Mouse (Mus musculus) megakaryocyte, embryonic 14.5 days (primary cell): Measurements from ENCODE around the gene Pde4d. TPM values are rescaled to one million over a fixed set of nuclear protein-coding genes. Genes with fewer than 3 reads are reported as not detected.
A peak's percentile ranks its signal among the peaks of the same experiment; 100 is the strongest.

Experiments used
- H3K27me3 ChIP-seq: replicated peaks from 2 replicates; pipeline ENCODE3; 2012; ENCODE audit warnings: inconsistent platforms
- H3K36me3 ChIP-seq: replicated peaks from 2 replicates; pipeline ENCODE3; 2012; ENCODE audit warnings: low read length, inconsistent platforms, mixed read lengths
- H3K4me1 ChIP-seq: 2 replicates; pipeline ENCODE4 v1.6.1; 2012; ENCODE audit warnings: inconsistent platforms
- H3K4me3 ChIP-seq: replicated peaks from 2 replicates; pipeline ENCODE3; 2012; ENCODE audit warnings: moderate library complexity, mild to moderate bottlenecking, inconsistent platforms
- H3K9me3 ChIP-seq: 2 replicates; pipeline ENCODE4 v1.6.1; 2012; ENCODE audit warnings: inconsistent platforms
- FLI1 ChIP-seq: IDR thresholded peaks from 2 replicates; pipeline ENCODE4 v1.6.1; 2012; ENCODE audit warnings: low read length, inconsistent platforms, mixed read lengths
- GATA1 ChIP-seq: IDR thresholded peaks from 3 replicates; pipeline ENCODE4 v1.6.1; 2012; ENCODE audit warnings: mixed read lengths, low read length, inconsistent platforms, borderline replicate concordance
- polyA plus RNA-seq: library from polyadenylated mRNA; stranded (reverse); fragments of >175 nt; gene quantifications from 2 replicates; pipeline ENCODE4 v1.2.3, GENCODE M21; 2012; ENCODE audit warnings: low replicate concordance; ENCODE audit not compliant: insufficient read depth

The Pde4d gene
- polyA plus RNA-seq, 1 experiment = 2.8 TPM

DNA sequence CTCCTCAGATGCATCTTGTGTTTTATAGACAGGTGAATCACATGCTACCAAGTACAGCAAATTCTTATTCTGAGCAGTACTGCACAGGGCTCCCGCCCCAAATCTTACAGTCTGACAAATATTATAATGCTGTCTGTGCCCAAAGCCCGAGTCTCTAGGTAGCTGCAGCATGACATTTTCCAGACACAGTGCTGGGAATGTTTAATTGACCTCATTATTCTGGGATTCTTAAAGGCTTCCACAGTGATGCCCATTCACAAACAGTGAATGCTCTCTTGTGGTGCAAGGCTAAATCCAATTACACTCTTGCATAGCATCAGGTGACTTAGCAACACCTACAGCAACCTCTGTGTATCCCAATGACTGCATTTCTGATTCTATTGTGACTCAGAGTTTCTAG lies 549.0 kb downstream of the Pde4d start:
- H3K36me3 ChIP-seq = no peaks in the 10 kb centered on the region
- no peaks in the 10 kb centered on the region for H3K4me1 ChIP-seq
- H3K4me3 ChIP-seq = no peak overlapping the region
- no peaks in the 10 kb centered on the region for H3K9me3 ChIP-seq
- TF ChIP-seq GATA1 = no peak
- peaks cover 2% of the 10 kb centered on the region for H3K27me3 ChIP-seq

DNA sequence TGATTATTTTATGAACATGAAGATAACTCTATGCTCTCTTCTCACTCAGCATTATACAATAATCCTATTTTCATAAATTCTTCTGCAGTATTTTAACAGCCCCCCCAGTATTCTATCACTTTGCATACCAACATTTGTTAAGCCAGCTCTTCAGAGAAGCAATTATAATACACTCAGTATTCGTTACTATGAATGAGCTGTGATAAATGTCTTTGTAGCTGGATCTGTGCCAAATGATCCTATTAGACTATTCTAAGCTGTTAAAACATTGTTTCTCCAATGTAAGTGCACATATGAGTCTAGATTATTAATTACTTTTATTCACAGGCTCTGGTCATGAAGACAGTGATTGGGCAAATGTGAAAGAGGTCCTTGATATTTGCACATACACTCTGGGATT lies 575.0 kb downstream of the Pde4d start:
- Histone ChIP-seq H3K36me3 (no peaks in the 10 kb centered on the region), H3K4me3 (no peak overlapping the region), H3K9me3 (no peaks in the 10 kb centered on the region), H3K4me1 (no peaks in the 10 kb centered on the region), H3K27me3 (no peaks in the 10 kb centered on the region)
- TF ChIP-seq FLI1 (no peak), GATA1 (no peak)

DNA sequence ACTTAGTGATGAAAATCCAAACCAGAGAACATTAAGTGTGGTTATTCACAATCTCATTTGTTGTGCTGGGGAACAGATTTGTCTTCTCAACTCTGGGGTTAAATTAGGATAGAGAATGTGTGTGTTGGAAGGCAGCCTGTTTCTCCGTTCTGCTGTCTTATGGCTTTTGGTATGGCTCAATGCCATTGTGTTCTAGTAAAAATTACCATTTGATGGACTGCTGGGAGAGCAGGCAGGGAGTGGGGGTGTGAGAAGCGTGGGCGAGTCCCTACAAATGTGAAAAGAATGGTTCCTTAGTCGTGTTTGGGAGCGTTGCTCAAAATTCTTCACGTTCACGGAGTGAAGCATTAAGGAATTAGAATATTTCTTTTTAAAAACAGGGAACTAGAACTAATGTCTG lies 597.4 kb downstream of the Pde4d start:
- Histone ChIP-seq H3K36me3 (no peaks in the 10 kb centered on the region), H3K27me3 (no peaks in the 10 kb centered on the region), H3K9me3 (no peaks in the 10 kb centered on the region), H3K4me3 (no peak overlapping the region), H3K4me1 (no peaks in the 10 kb centered on the region)
- TF ChIP-seq GATA1 (no peak), FLI1 (no peak)

DNA sequence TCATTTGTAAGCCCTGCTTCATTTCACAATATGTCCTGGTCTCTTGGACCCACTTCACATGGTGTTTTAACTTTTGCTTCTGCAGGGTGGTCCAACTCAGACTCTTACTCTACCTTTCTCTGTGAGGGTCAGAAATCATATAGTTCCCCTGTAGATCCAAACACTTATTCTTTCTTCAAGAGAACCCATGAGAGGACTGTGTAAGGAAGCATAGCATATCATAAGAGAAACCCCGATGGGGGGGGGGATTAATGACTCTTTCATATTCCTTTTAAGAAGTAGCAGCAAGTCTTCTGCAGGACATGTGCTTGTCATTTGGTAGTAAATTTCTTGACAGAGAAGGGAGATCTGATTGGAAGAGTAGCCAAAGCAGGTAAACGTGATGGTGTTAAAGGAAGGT lies 603.1 kb downstream of the Pde4d start:
- no peaks in the 10 kb centered on the region for H3K27me3 ChIP-seq
- no peaks in the 10 kb centered on the region for H3K36me3 ChIP-seq
- TF ChIP-seq GATA1 (no peak), FLI1 (no peak)
- no peaks in the 10 kb centered on the region; the same call in 1 of the 2 replicates for H3K4me1 ChIP-seq
- H3K9me3 ChIP-seq = no peaks in the 10 kb centered on the region
- H3K4me3 ChIP-seq = no peak overlapping the region

DNA sequence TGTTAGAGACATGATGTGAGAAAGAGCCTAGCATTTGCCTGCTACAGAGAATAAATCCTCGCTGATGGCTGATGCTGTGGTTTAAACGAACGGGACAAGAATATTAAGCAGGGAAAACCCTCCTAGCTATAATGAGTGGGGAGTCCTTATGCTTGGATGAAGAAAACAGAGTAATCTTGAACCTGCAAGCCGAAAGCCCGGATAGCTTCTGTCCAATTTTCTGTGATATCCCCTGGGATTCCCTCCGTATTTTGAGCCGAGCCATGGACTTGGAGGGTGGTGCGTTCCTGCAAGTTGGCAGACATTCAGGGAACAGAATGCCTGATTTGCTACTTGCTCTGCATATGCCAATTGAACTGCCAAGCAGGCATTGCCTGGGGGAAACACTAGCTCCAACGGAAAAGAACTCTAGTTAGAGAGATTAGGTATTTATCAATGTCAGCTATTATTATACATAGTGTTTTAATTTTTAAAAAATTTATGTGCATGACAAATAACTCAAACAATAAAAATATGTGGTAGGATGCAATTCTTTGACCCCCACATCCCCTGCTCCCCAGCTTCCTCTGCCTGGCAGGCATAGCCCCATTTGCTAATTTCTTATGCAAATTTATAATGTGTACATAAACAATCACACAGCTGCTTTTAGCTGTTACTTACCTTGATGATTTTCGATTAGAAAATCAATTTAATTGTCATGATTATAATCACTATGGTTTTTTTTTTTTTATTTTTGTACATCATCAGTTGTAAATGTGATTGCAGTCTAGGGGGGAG lies 603.7 kb downstream of the Pde4d start:
- no peaks in the 10 kb centered on the region for H3K36me3 ChIP-seq
- no peaks in the 10 kb centered on the region for H3K9me3 ChIP-seq
- TF ChIP-seq GATA1 (no peak), FLI1 (no peak)
- peaks cover 3% of the 10 kb centered on the region; the same call in 1 of the 2 replicates for H3K4me1 ChIP-seq
- H3K27me3 ChIP-seq = no peaks in the 10 kb centered on the region
- H3K4me3 ChIP-seq = no peak overlapping the region

DNA sequence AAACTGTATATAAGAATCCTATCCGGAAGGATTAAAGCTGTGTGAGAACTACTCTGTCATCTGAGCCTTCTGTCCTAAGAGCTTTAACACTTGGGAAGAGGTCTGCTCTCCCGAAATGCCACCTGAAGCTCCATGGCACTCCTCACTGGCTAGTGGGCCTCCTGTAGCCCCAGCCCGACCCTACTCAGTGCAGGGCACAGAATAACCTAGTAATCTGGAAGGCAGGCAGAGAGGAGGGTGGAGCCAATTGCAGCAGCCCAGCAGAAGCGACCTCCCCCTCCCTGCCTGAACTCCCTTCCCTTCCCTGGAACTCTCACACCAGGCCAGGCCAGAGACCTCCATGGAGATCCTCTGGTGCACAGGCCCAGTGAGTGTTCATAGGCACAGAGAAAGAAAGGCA lies 608.3 kb downstream of the Pde4d start:
- H3K27me3 ChIP-seq = no peaks in the 10 kb centered on the region
- no peaks in the 10 kb centered on the region for H3K36me3 ChIP-seq
- H3K4me1 ChIP-seq = peaks cover 3% of the 10 kb centered on the region; the same call in 1 of the 2 replicates
- no peak overlapping the region for H3K4me3 ChIP-seq
- TF ChIP-seq GATA1 (no peak), FLI1 (no peak)
- H3K9me3 ChIP-seq = no peaks in the 10 kb centered on the region

DNA sequence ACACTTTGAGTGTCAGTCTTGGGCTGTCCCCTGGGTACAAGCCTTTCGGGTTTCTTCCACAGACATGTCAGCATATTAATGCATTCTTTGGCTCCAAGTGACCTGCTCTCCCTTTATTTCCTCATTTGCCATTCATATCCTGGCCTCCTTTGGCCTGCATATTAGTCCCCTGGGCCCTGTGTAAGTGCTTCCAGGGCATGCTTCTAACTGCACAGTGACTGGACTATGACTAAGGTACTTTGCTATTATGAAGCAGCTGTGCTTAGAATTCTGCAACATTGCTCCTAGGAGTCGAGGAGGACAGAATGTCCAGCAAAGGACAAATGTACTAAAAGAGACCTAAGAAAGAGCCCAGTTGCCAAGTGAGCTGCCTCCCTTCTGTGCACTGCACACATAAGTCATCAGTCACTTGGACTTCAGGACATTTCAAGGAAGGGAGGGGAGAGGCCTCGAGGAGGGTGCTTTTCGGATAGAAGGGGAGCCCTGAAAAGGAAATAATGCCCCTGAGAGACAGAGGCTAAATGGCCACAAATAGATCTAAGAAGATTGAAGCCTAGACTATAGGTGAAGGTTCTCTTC lies 616.9 kb downstream of the Pde4d start:
- Histone ChIP-seq H3K27me3 (peaks cover 1% of the 10 kb centered on the region), H3K9me3 (no peaks in the 10 kb centered on the region), H3K4me1 (0 out of 2 replicates have a peak, but pooled peaks cover 3% of the 10 kb centered on the region), H3K36me3 (no peaks in the 10 kb centered on the region), H3K4me3 (no peak overlapping the region)
- TF ChIP-seq FLI1 (no peak), GATA1 (no peak)

DNA sequence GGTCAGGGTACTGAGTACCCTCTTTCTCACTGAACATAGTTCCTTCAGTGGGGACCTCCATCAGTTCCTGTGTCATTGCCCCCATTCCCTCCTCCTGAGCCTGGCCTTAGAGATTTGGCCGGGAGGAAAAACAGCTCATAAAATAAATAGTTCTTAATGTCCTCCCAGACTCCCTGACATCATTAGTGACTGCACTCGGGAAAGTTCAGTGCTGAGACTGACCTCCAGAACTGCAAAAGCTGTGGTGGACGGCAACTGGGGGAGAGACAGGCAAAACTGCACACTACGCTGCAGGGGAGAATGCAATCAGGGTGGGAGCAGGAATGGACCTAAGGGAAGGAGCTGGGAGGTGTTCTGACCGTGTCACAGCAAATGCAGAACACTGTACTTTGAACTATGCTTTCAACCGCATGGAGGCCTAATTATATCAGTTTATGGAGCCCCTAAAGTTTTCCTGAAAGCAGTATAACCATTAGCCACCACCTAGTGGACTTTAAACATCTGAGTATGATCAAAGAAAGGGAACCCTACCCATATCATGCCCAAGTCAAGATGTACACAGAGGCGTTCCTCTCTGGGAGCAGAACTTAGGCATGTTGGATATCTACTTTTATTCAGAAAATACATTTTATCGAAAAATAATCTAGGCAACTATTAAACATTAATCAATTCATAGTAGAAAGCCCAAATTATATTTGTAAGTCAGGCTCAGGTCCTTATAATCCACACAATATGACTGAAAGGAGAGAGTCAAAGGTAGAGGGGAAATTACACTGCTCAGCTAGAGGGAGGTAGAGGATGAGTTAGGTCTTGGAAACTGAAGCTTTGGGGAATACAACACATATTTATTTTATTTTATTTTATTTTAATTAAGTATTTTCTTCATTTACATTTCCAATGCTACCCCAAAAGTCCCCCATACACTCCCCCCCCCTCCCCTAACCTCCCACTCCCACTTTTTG lies 618.8 kb downstream of the Pde4d start:
- Histone ChIP-seq H3K4me3 (no peak overlapping the region), H3K27me3 (peaks cover 1% of the 10 kb centered on the region), H3K36me3 (no peaks in the 10 kb centered on the region), H3K9me3 (no peaks in the 10 kb centered on the region), H3K4me1 (0 out of 2 replicates have a peak, but pooled peaks cover 3% of the 10 kb centered on the region)
- TF ChIP-seq GATA1 (no peak), FLI1 (no peak)

DNA sequence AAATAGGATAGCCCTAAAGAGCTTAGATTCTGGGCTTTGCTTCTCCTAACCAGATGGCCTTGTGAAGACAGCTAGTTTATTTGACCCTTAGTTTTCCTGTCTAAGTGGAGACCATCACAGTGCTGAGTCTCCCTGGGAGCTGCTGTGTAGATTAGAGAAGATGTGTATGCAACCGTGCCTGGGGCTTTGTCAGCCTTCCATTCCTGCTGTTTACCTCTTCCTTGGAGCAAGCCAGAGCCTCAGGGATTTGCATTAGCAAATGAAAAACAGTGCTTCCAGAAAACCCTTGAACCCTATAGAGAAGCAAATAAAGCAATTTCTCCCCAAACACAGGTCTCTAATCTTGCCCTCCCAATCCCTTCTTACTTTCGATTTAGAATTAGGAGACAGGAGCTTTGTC lies 623.6 kb downstream of the Pde4d start:
- H3K4me3 ChIP-seq = peak overlapping the region; percentile 38

More for the DNA sequence above, 623.6 kb downstream of the Pde4d start:
- TF ChIP-seq GATA1 = no peak
- TF ChIP-seq FLI1 = no peak
- no peaks in the 10 kb centered on the region for H3K36me3 ChIP-seq
- H3K27me3 ChIP-seq = no peaks in the 10 kb centered on the region
- no peaks in the 10 kb centered on the region for H3K9me3 ChIP-seq
- no peaks in the 10 kb centered on the region for H3K4me1 ChIP-seq
